ENCODE assay signal across 9 mouse cellular contexts in genomic region chr5:106274617-106275016, GRCm38 (mm10).
A peak's percentile ranks its signal among the peaks of the same experiment; 100 is the strongest.
DNase-seq lines count a peak whose midpoint lies in the region; ATAC-seq and TF ChIP-seq lines count a peak whose summit lies in the region.
"Had no signal": no experiment of that assay in that cellular context is flagged by ENCODE, and none has a peak within 500 bp of the region (broad histone marks: within the 10 kb centered on the region; RNA-seq: fewer than 3 reads in every experiment).

No protein-coding gene starts in this region.

- H3K9ac ChIP-seq in midbrain, embryonic 14.5 days (replicated peaks; ENCODE audit: low read length) = no peak overlapping the region
- H3K9ac ChIP-seq: embryonic facial prominence, embryonic 15.5 days; stomach, embryonic 15.5 days had no signal

- no peak overlapping the region for H3K4me3 ChIP-seq in left cerebral cortex, adult 2 months
- no peak overlapping the region for H3K4me3 ChIP-seq in cortical plate, adult 2 months (ENCODE audit: insufficient read depth, low read length)
- H3K4me3 ChIP-seq in midbrain, embryonic 14.5 days (replicated peaks; ENCODE audit: low read depth, low read length) = no peak overlapping the region
- H3K4me3 ChIP-seq: embryonic facial prominence, embryonic 15.5 days; stomach, embryonic 15.5 days had no signal

- H3K4me1 ChIP-seq in cortical plate, adult 2 months (ENCODE audit: control insufficient read depth, insufficient read depth, low read length) = no peaks in the 10 kb centered on the region
- peaks cover 5% of the 10 kb centered on the region; the same call in 1 of the 2 replicates for H3K4me1 ChIP-seq in midbrain, embryonic 14.5 days (ENCODE audit: control insufficient read depth, insufficient read depth, low read length)
- H3K4me1 ChIP-seq: embryonic facial prominence, embryonic 15.5 days; stomach, embryonic 15.5 days had no signal

- 21% methylated on average over 10 of the region's 10 CpGs for WGBS in midbrain, embryonic 14.5 days

- H3K36me3 ChIP-seq in midbrain, embryonic 14.5 days (ENCODE audit: control insufficient read depth, insufficient read depth, low read length) = no peaks in the 10 kb centered on the region
- H3K36me3 ChIP-seq: embryonic facial prominence, embryonic 15.5 days; stomach, embryonic 15.5 days had no signal

- no peaks in the 10 kb centered on the region for H3K9me3 ChIP-seq in midbrain, embryonic 14.5 days (ENCODE audit: control insufficient read depth, low read length)
- H3K9me3 ChIP-seq: embryonic facial prominence, embryonic 15.5 days; stomach, embryonic 15.5 days had no signal

- TF ChIP-seq CTCF in left cerebral cortex, adult 2 months (IDR thresholded peaks at IDR 0.05) = peak; percentile 43
- TF ChIP-seq CTCF in cortical plate, adult 2 months (IDR thresholded peaks at IDR 0.05; ENCODE audit: extremely low read depth, insufficient read depth, low read length) = peak; percentile 39; the same call in 1 of the 2 replicates

- DNase-seq in left cerebral cortex, adult 2 months (ENCODE audit: extremely low spot score in 1 of 2, low spot score in 2 of 2) = no peak
- DNase-seq in left cerebral cortex, postnatal 14 days (ENCODE audit: low spot score in 2 of 2) = no peak
- peak; percentile 36 for DNase-seq in WW6 (ENCODE audit: low read depth, low spot score)
- peak; percentile 52 for DNase-seq in midbrain, embryonic 14.5 days
- no peak for DNase-seq in kidney, postnatal 10 days

- peak overlapping the region; percentile 17; the same call in 1 of the 2 replicates for H3K4me2 ChIP-seq in midbrain, embryonic 14.5 days (ENCODE audit: low read length)
- H3K4me2 ChIP-seq: embryonic facial prominence, embryonic 15.5 days; stomach, embryonic 15.5 days had no signal

- no peaks in the 10 kb centered on the region for H3K27me3 ChIP-seq in midbrain, embryonic 14.5 days (ENCODE audit: control insufficient read depth, insufficient read depth, low read length)
- H3K27me3 ChIP-seq: stomach, embryonic 15.5 days had no signal

- no peak for TF ChIP-seq POLR2A in cortical plate, adult 2 months (IDR thresholded peaks at IDR 0.05; ENCODE audit: extremely low read depth, insufficient read depth, low read length)

- ATAC-seq in midbrain, embryonic 14.5 days (ENCODE audit: low FRiP score, low TSS enrichment) = no peak
- ATAC-seq in activated CD4-positive, CD25-positive, alpha-beta regulatory T cell, adult 4 months = no peak

- intact Hi-C loops in left cerebral cortex, adult 2 months (cut with DNase I) = no loop called here
- intact Hi-C loops in left cerebral cortex, postnatal 14 days (cut with DNase I) = no loop called here

- no peak overlapping the region for H3K27ac ChIP-seq in left cerebral cortex, adult 2 months
- H3K27ac ChIP-seq in cortical plate, adult 2 months (ENCODE audit: insufficient read depth, low read length) = no peak overlapping the region
- no peak overlapping the region for H3K27ac ChIP-seq in midbrain, embryonic 14.5 days (replicated peaks; ENCODE audit: low read depth, low read length)
- H3K27ac ChIP-seq: embryonic facial prominence, embryonic 15.5 days; stomach, embryonic 15.5 days had no signal

Comparison
In these comparisons a context has a peak if more than half of its experiments do, and no peak if none do; other contexts are left out.
1. DNase-seq: peak in WW6 (single experiment) and midbrain, embryonic 14.5 days (single experiment); none in left cerebral cortex, adult 2 months (0 of 2), left cerebral cortex, postnatal 14 days (0 of 2) and kidney, postnatal 10 days (single experiment).